Mouse (Mus musculus) kidney, postnatal 0 days (tissue): Measurements from ENCODE around the gene Sept5. TPM values are rescaled to one million over a fixed set of nuclear protein-coding genes. Genes with fewer than 3 reads are reported as not detected.
A peak's percentile ranks its signal among the peaks of the same experiment; 100 is the strongest.

Source experiments
- ATAC-seq: fragments of 200-750 bp; cut with Nextera tagmentation; replicated peaks from 2 replicates; pipeline ENCODE4 v1.8.0; 2017; ENCODE audit warnings: low read depth, moderate number of reproducible peaks, moderate TSS enrichment, moderate library complexity; ENCODE audit not compliant: low FRiP score
- DNase-seq: peaks from one replicate; pipeline ENCODE4 v3.0.0-alpha.2; 2016; ENCODE audit warnings: low spot score
- H3K27ac ChIP-seq: fragments of 300-500 bp; sonication (generic); 2 replicates; pipeline ENCODE4 v1.5.1; 2014; ENCODE audit warnings: mild to moderate bottlenecking
- H3K27me3 ChIP-seq: fragments of 300-500 bp; sonication (generic); 2 replicates; pipeline ENCODE4 v1.6.1; 2014; ENCODE audit warnings: low read length, mixed read lengths; ENCODE audit not compliant: insufficient read depth
- H3K36me3 ChIP-seq: fragments of 300-500 bp; sonication (generic); 2 replicates; pipeline ENCODE4 v1.6.1; 2014; ENCODE audit warnings: low read length, mixed read lengths; ENCODE audit not compliant: insufficient read depth
- H3K4me1 ChIP-seq: fragments of 300-500 bp; sonication (generic); replicated peaks from 2 replicates; pipeline ENCODE4 v1.6.1; 2014; ENCODE audit warnings: antibody characterized with exemption, low read length, mixed read lengths; ENCODE audit not compliant: insufficient read depth
- H3K4me2 ChIP-seq: fragments of 300-500 bp; sonication (generic); 2 replicates; pipeline ENCODE4 v1.6.1; 2014; ENCODE audit warnings: mild to moderate bottlenecking, low read length, moderate library complexity, mixed read lengths
- H3K4me3 ChIP-seq: fragments of 300-500 bp; sonication (generic); replicated peaks from 2 replicates; pipeline ENCODE4 v1.5.1; 2014; ENCODE audit warnings: low read depth, low read length
- H3K9ac ChIP-seq: fragments of 300-500 bp; sonication (generic); 2 replicates; pipeline ENCODE4 v1.6.1; 2014; ENCODE audit warnings: low read depth, low read length
- H3K9me3 ChIP-seq: fragments of 300-500 bp; sonication (generic); replicated peaks from 2 replicates; pipeline ENCODE4 v1.6.1; 2016; ENCODE audit warnings: low read length, inconsistent platforms, mixed read lengths
- CTCF ChIP-seq: IDR thresholded peaks from 2 replicates; pipeline ENCODE4 v1.5.1; 2016; ENCODE audit warnings: antibody characterized with exemption, low read depth, mild to moderate bottlenecking, moderate library complexity
- WGBS: fragments of 180-500 bp; shearing (Covaris S2); extraction: QIAGEN DNeasy Blood & Tissue Kit; methylation state at CpG from one replicate; pipeline ENCODE4 v1.1.7; 2014; 5-methylcytosine and 5-hydroxymethylcytosine counted together
- polyA plus RNA-seq: library from polyadenylated mRNA; unstranded; fragments of >200 nt; fragmentation: Nextera tagmentation; extraction: Ambion mirVana; gene quantifications from 2 replicates; pipeline ENCODE4 v1.2.1, GENCODE M21; 2015

The Sept5 gene
- polyA plus RNA-seq, 1 experiment from 2014 or later, result 10.4 TPM

GRCm38 (mm10) chr16:18593930-18594329, 35.8 kb downstream of the Sept5 start:
- no peak for TF ChIP-seq CTCF
- H3K27me3 ChIP-seq, result peaks cover 48% of the 10 kb centered on the region
- no peak overlapping the region for H3K9ac ChIP-seq
- WGBS, result 66% methylated on average over 2 of the region's 2 CpGs
- peaks cover 14% of the 10 kb centered on the region; the same call in 1 of the 2 replicates for H3K4me1 ChIP-seq
- no peak overlapping the region for H3K27ac ChIP-seq
- H3K36me3 ChIP-seq, result no peaks in the 10 kb centered on the region
- H3K4me3 ChIP-seq, result no peak overlapping the region
- H3K4me2 ChIP-seq, result no peak overlapping the region
- DNase-seq, result no peak
- no peaks in the 10 kb centered on the region for H3K9me3 ChIP-seq
- ATAC-seq, result no peak

- Histone ChIP-seq H3K4me1 (peaks cover 19% of the 10 kb centered on the region), H3K4me2 (peak overlapping the region; percentile 44), H3K27ac (no peak overlapping the region), H3K4me3 (peak overlapping the region; percentile 10; the same call in 1 of the 2 replicates), H3K36me3 (no peaks in the 10 kb centered on the region), H3K9ac (peak overlapping the region; percentile 9; the same call in 1 of the 2 replicates), H3K9me3 (no peaks in the 10 kb centered on the region), H3K27me3 (peaks cover 67% of the 10 kb centered on the region)
- 4% methylated on average over 59 of the region's 59 CpGs for WGBS
- peak; percentile 58 for TF ChIP-seq CTCF
- ATAC-seq, result peak; percentile 15; the same call in 1 of the 2 replicates
- DNase-seq, result peak; percentile 61
Observed at GRCm38 (mm10) chr16:18591047-18592018, 38.4 kb downstream of the Sept5 start.

- 5% methylated on average over 48 of the region's 48 CpGs for WGBS
Observed at GRCm38 (mm10) chr16:18589804-18590790, 39.7 kb downstream of the Sept5 start, which contains the start of gene Tbx1. Gene Tbx1 (minus strand): TSS chr16:18590671.

GRCm38 (mm10) chr16:18589080-18589621, 40.6 kb downstream of the Sept5 start:
- Histone ChIP-seq H3K4me3 (no peak overlapping the region), H3K27ac (no peak overlapping the region), H3K4me2 (no peak overlapping the region)

More at GRCm38 (mm10) chr16:18589804-18590790, 39.7 kb downstream of the Sept5 start, which contains the start of gene Tbx1:
- ATAC-seq (no peak), DNase-seq (peak; percentile 16)
- peaks cover 78% of the 10 kb centered on the region for H3K27me3 ChIP-seq
- no peak within 1 kb of the TSS for H3K27ac ChIP-seq
- H3K9me3 ChIP-seq, result no peaks in the 10 kb centered on the region
- peak within 1 kb of the TSS; percentile 9; the same call in 1 of the 2 replicates for H3K9ac ChIP-seq
- peak within 1 kb of the TSS; percentile 56 for H3K4me2 ChIP-seq
- no peaks in the 10 kb centered on the region for H3K36me3 ChIP-seq
- H3K4me3 ChIP-seq, result peak within 1 kb of the TSS; percentile 30
- TF ChIP-seq CTCF, result peak; percentile 53
- H3K4me1 ChIP-seq, result peaks cover 19% of the 10 kb centered on the region

GRCm38 (mm10) chr16:18588738-18589055, 41.1 kb downstream of the Sept5 start:
- DNase-seq (no peak), ATAC-seq (no peak)
- Histone ChIP-seq H3K4me1 (peaks cover 19% of the 10 kb centered on the region), H3K27ac (no peak overlapping the region), H3K9me3 (no peaks in the 10 kb centered on the region), H3K9ac (no peak overlapping the region), H3K4me2 (peak overlapping the region; percentile 2; the same call in 1 of the 2 replicates), H3K4me3 (0 out of 2 replicates have a peak overlapping the region, but pooled peaks have one; percentile 3), H3K27me3 (peaks cover 88% of the 10 kb centered on the region), H3K36me3 (no peaks in the 10 kb centered on the region)
- WGBS, result 14% methylated on average over 31 of the region's 31 CpGs
- TF ChIP-seq CTCF, result no peak

More at GRCm38 (mm10) chr16:18589080-18589621, 40.6 kb downstream of the Sept5 start:
- no peaks in the 10 kb centered on the region for H3K36me3 ChIP-seq
- TF ChIP-seq CTCF, result no peak
- ATAC-seq, result no peak
- WGBS, result 47% methylated on average over 9 of the region's 9 CpGs
- no peaks in the 10 kb centered on the region for H3K9me3 ChIP-seq
- DNase-seq, result no peak
- H3K9ac ChIP-seq, result no peak overlapping the region
- peaks cover 88% of the 10 kb centered on the region for H3K27me3 ChIP-seq
- peaks cover 19% of the 10 kb centered on the region for H3K4me1 ChIP-seq
